Mouse (Mus musculus) lung, postnatal 0 days (tissue): ENCODE results near the gene Pex7.

Experiments used
- CTCF ChIP-seq: IDR thresholded peaks from 2 replicates; pipeline ENCODE4 v1.5.1; 2016; ENCODE audit warnings: antibody characterized with exemption, mild to moderate bottlenecking
- EP300 ChIP-seq: IDR thresholded peaks from 2 replicates; pipeline ENCODE4 v1.6.1; 2016; ENCODE audit warnings: antibody characterized with exemption, mild to moderate bottlenecking, control low read depth

DNA sequence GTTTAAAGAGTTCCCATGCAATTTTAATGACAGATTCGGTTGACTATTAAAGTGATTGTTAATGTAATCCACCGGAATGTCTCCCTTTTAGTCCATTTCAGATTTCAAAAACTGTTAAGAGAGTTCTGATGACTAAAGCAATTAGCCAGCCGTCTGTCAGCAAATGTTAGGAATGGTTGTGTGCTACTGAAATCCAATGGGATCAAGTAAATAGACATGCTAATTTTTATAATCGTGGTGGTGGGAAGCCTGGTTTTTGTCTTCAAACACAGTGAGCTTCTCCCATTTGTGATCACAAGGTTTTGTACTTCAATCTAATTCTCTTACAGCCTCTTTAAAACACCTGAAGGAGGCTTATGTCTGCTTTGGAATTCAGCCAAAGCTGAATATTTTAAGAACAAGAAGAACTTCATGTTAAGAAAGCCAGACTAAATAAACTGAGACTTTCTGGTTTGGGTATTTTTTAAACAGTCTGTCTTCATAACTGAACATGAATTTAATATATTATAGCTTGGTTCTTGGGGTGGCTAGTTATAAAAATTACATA is 28.4 kb upstream of the Pex7 start:
- TF ChIP-seq CTCF = no peak
- TF ChIP-seq EP300 = peak; percentile 25; the same call in 1 of the 2 replicates
